Mouse (Mus musculus) midbrain, embryonic 10.5 days (tissue): ENCODE data around the gene Trappc3l. TPM values are rescaled to one million over a fixed set of nuclear protein-coding genes. Genes with fewer than 3 reads are reported as not detected.
"Not testable (repeated sequence)": the region's sequence is repeated elsewhere in the genome, so short reads cannot be mapped to it uniquely, and the experiment has no call there.

Experiments used
- DNase-seq: peaks from one replicate; pipeline ENCODE4 v3.0.0-alpha.2; 2017; ENCODE audit warnings: low spot score
- H3K27ac ChIP-seq: fragments of 300-500 bp; sonication (generic); replicated peaks from 2 replicates; pipeline ENCODE4 v1.5.1; 2016; ENCODE audit warnings: mild to moderate bottlenecking
- H3K27me3 ChIP-seq: fragments of 300-500 bp; sonication (generic); 2 replicates; pipeline ENCODE4 v1.6.1; 2016; ENCODE audit warnings: low read depth, mild to moderate bottlenecking; ENCODE audit not compliant: poor library complexity, severe bottlenecking
- H3K36me3 ChIP-seq: fragments of 300-500 bp; sonication (generic); 2 replicates; pipeline ENCODE4 v1.6.1; 2016; ENCODE audit warnings: mild to moderate bottlenecking, moderate library complexity
- H3K4me1 ChIP-seq: fragments of 300-500 bp; sonication (generic); 2 replicates; pipeline ENCODE4 v1.6.1; 2016
- H3K4me3 ChIP-seq: fragments of 300-500 bp; sonication (generic); 2 replicates; pipeline ENCODE4 v1.5.1; 2016; ENCODE audit warnings: mild to moderate bottlenecking, moderate library complexity
- H3K9me3 ChIP-seq: fragments of 300-500 bp; sonication (generic); replicated peaks from 2 replicates; pipeline ENCODE4 v1.6.1; 2016; ENCODE audit warnings: mild to moderate bottlenecking
- WGBS: fragments of 180-500 bp; shearing (Covaris S2); methylation state at CpG from one replicate; pipeline ENCODE4 v1.1.7; 2016; 5-methylcytosine and 5-hydroxymethylcytosine counted together
- polyA plus RNA-seq: library from polyadenylated mRNA; unstranded; fragments of >200 nt; fragmentation: Nextera tagmentation; extraction: Ambion mirVana; gene quantifications from 2 replicates; pipeline ENCODE4 v1.2.1, GENCODE M21; 2016

Gene Trappc3l
- not detected in 2 replicates for polyA plus RNA-seq

DNA sequence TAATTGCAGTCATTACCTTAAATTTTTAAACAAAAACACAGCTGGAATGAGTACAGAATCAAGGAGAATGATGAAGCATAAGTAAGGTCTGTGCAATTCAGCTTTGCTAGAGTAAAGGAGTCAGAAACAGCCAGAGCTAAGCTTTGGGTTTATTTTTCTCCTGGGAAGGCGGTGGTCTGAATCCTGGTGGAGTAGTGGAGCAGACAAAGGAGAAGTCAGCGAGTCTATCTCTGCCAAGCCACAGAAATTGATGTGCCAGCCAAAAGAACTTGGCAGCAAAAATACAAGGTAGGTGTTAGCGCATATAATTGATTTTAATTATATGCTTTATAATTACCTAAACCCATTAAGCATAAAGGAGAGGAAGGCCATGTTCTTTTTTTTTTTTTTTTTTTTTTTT is at the start of gene Trappc3l:
Gene Trappc3l (plus strand): TSS at position 197 of the 400 bp plus-strand sequence.
- Histone ChIP-seq H3K9me3 (no peaks in the 10 kb centered on the region), H3K27ac (no peak within 1 kb of the TSS), H3K27me3 (no peaks in the 10 kb centered on the region), H3K4me3 (no peak within 1 kb of the TSS), H3K36me3 (no peaks in the 10 kb centered on the region), H3K4me1 (peaks cover 9% of the 10 kb centered on the region; the same call in 1 of the 2 replicates)
- WGBS = 76% methylated on average over 3 of the region's 3 CpGs
- no peak for DNase-seq

GRCm38 (mm10) chr10:33996686-33997085 is 40.7 kb upstream of the Trappc3l start:
- not testable (repeated sequence) for DNase-seq, H3K27ac ChIP-seq, H3K9me3 ChIP-seq, H3K4me3 ChIP-seq, H3K27me3 ChIP-seq, H3K4me1 ChIP-seq
- H3K36me3 ChIP-seq = peaks cover 95% of the 10 kb centered on the region
- 89% methylated on average over 6 of the region's 8 CpGs for WGBS

DNA sequence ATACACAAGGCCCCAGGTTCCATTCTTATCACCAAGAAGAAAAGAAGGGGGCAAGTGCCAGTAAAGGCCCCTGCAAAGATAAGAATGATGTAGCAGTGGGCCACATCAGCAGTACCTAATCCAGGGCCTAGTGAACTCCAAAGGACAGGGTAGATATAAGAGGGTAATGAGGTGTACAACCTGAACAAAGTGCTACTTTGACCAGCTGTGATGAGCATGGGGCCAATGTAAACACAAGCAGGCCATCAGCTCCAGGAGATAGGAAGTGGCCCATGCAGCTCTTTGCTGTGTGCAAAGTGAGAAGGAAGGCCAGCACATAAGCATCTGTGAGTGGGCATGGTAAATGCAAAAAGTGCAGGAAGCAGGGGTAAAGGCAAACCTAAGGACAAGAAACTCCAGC is 39.0 kb upstream of the Trappc3l start:
- Histone ChIP-seq H3K9me3 (no peaks in the 10 kb centered on the region), H3K27me3 (no peaks in the 10 kb centered on the region), H3K4me1 (no peaks in the 10 kb centered on the region), H3K36me3 (peaks cover 95% of the 10 kb centered on the region), H3K27ac (no peak overlapping the region), H3K4me3 (no peak overlapping the region)
- DNase-seq = no peak

GRCm38 (mm10) chr10:34012581-34012980 is 24.8 kb upstream of the Trappc3l start:
- Histone ChIP-seq H3K4me1 (peaks cover 4% of the 10 kb centered on the region; the same call in 1 of the 2 replicates), H3K27me3 (no peaks in the 10 kb centered on the region), H3K27ac (no peak overlapping the region), H3K36me3 (peaks cover 30% of the 10 kb centered on the region), H3K4me3 (no peak overlapping the region), H3K9me3 (no peaks in the 10 kb centered on the region)
- DNase-seq = no peak
- WGBS = 95% methylated on average over 4 of the region's 4 CpGs

DNA sequence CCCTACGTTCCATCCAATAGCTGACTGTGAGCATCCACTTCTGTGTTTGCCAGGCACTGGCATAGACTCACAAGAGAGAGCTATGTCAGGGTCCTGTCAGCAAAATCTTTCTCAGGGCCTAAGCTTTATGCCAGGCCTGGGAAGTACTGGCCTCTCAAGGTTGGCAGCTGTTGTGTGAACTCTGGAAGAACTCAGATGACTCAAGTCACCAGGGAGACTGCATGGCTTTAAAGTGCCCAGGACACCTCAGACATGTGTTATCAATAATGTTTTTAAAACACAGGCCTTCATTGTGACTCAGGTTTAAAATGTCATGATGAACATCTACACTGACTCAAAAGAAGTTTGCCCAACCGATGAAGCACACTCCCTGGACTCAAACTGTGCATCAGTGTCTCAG is 24.2 kb upstream of the Trappc3l start:
- Histone ChIP-seq H3K9me3 (no peaks in the 10 kb centered on the region), H3K4me1 (peaks cover 10% of the 10 kb centered on the region), H3K27me3 (no peaks in the 10 kb centered on the region), H3K4me3 (no peak overlapping the region), H3K27ac (no peak overlapping the region), H3K36me3 (peaks cover 24% of the 10 kb centered on the region)
- DNase-seq = no peak
- 83% methylated on average over 2 of the region's 2 CpGs for WGBS

DNA sequence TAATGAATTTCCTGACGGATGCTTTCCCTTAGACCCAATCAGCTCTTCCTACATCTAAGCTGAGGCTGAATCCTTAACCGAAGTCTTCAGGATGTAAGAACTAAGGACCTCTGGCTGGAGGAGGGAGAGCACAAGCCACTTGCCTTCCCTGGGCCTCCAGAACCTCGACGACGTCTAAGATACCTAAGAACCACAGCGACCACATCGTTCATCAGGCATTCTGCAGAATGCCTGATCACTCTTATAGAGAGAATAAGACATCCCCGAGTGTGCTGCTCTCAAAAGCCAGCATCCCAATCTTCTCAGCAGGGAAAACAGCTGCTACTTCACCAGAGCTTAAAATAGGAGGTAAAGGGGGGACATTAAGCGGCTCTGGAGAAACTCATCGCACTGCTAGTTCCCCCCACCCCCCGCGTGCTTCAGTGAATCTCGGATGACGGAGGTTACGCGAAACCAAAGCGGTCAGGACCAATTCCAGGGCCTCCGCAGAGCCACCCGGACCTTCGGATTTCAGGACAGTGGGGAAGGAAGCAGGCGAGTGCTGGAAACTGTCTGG is 18.6 kb upstream of the Trappc3l start:
- peak overlapping the region; percentile 91 for H3K4me3 ChIP-seq
- no peaks in the 10 kb centered on the region for H3K9me3 ChIP-seq
- no peaks in the 10 kb centered on the region for H3K27me3 ChIP-seq
- no peaks in the 10 kb centered on the region for H3K36me3 ChIP-seq
- peak overlapping the region; percentile 94 for H3K27ac ChIP-seq
- under 1% methylated on average over 21 of the region's 21 CpGs for WGBS
- H3K4me1 ChIP-seq = peaks cover 22% of the 10 kb centered on the region
- DNase-seq = no peak

DNA sequence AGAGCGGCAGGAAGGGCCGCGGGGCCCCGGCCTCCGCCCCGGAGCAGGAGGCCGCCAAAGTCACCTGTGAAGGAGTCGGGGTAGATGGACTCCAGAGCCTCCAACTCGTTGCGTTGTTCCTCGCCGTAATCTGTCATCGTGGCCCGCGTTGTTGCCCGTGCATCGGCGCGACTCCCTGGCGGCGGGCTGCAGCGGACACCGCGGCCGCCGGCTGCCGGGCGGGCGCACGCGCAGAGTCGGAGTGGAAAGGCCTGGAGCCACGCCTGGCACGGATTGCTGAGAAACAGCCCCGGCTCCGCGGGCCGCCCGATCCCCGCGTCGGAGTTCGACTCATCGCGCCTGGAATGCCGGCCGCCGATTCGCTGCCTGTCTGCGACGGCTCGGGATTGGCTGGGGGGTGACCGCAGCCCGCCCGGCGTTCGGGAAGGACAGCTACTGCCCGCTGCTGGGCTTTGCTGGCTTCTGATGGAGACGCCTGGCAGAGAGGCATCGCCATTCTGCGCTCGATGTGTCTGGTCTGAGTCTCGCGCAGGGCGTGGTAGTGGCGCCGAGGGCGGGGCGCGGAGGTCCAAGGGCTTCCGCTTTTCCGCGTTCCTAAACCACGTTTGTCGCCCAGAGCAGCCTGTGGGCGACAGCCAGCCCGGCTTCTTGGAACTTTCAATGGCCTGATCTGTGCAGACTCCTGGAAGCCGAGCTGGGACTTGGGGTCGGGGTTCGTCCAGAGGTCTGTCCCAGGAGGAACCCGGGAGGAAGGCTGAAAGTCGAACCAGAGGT is 17.9 kb upstream of the Trappc3l start, which contains the start of gene Rwdd1:
Gene Rwdd1 (minus strand): TSS at position 323 of the 774 bp plus-strand sequence.
- H3K4me3 ChIP-seq = peak within 1 kb of the TSS; percentile 91

GRCm38 (mm10) chr10:34030322-34030721 is 7.1 kb upstream of the Trappc3l start:
- Histone ChIP-seq H3K27ac (no peak overlapping the region), H3K27me3 (no peaks in the 10 kb centered on the region), H3K36me3 (no peaks in the 10 kb centered on the region), H3K4me3 (no peak overlapping the region), H3K4me1 (peaks cover 9% of the 10 kb centered on the region; the same call in 1 of the 2 replicates), H3K9me3 (no peaks in the 10 kb centered on the region)
- 84% methylated on average over 5 of the region's 5 CpGs for WGBS
- no peak for DNase-seq

More for the DNA sequence above, 17.9 kb upstream of the Trappc3l start, which contains the start of gene Rwdd1:
- peak within 1 kb of the TSS; percentile 94 for H3K27ac ChIP-seq
- H3K27me3 ChIP-seq = no peaks in the 10 kb centered on the region
- H3K36me3 ChIP-seq = no peaks in the 10 kb centered on the region
- WGBS = under 1% methylated on average over 82 of the region's 82 CpGs
- peak; percentile 99 for DNase-seq
- peaks cover 22% of the 10 kb centered on the region for H3K4me1 ChIP-seq
- H3K9me3 ChIP-seq = no peaks in the 10 kb centered on the region

GRCm38 (mm10) chr10:34033630-34034305 is 3.6 kb upstream of the Trappc3l start:
- WGBS = 23% methylated on average over 22 of the region's 22 CpGs
- no peaks in the 10 kb centered on the region for H3K27me3 ChIP-seq
- peak; percentile 80 for DNase-seq
- no peaks in the 10 kb centered on the region for H3K36me3 ChIP-seq
- 0 out of 2 replicates have a peak overlapping the region, but pooled peaks have one; percentile 46 for H3K27ac ChIP-seq
- no peaks in the 10 kb centered on the region for H3K9me3 ChIP-seq
- H3K4me1 ChIP-seq = peaks cover 9% of the 10 kb centered on the region; the same call in 1 of the 2 replicates
- H3K4me3 ChIP-seq = peak overlapping the region; percentile 25; the same call in 1 of the 2 replicates

GRCm38 (mm10) chr10:34036587-34036986 is 810 bp upstream of the Trappc3l start:
- Histone ChIP-seq H3K27me3 (no peaks in the 10 kb centered on the region), H3K4me1 (peaks cover 9% of the 10 kb centered on the region; the same call in 1 of the 2 replicates), H3K27ac (no peak overlapping the region), H3K4me3 (no peak overlapping the region), H3K36me3 (no peaks in the 10 kb centered on the region), H3K9me3 (no peaks in the 10 kb centered on the region)
- 28% methylated on average over 5 of the region's 5 CpGs for WGBS
- no peak for DNase-seq

DNA sequence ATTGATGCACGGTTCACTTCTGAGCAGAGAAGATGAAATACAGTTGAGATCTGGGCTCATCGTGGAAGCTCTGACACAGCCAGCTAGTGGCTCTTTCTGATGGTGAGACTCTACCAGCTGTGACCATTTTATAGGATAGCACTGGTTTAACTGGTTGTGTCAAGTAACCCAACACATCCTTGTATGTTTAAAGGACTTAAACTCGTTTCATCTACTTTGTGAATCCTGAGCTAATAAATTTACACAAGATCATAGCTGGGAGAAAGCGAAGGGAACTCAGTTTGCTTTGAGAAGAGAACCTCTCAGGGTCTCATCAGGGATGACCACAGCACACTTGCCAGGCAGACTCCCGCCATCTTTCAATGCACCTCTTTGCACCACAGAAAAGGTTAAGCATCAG is 6.8 kb downstream of the Trappc3l start, which contains the start of gene Calhm4:
Gene Calhm4 (minus strand): TSS at position 101 of the 400 bp plus-strand sequence.
- 82% methylated on average over 5 of the region's 5 CpGs for WGBS
- DNase-seq = no peak

GRCm38 (mm10) chr10:34053987-34054386 is 16.6 kb downstream of the Trappc3l start:
- WGBS = 84% methylated on average over 2 of the region's 2 CpGs
- no peaks in the 10 kb centered on the region for H3K9me3 ChIP-seq
- H3K4me1 ChIP-seq = no peaks in the 10 kb centered on the region
- DNase-seq = no peak
- no peak overlapping the region for H3K4me3 ChIP-seq
- no peak overlapping the region for H3K27ac ChIP-seq
- no peaks in the 10 kb centered on the region for H3K27me3 ChIP-seq
- no peaks in the 10 kb centered on the region for H3K36me3 ChIP-seq

More for the DNA sequence above, 6.8 kb downstream of the Trappc3l start, which contains the start of gene Calhm4:
- Histone ChIP-seq H3K27me3 (no peaks in the 10 kb centered on the region), H3K9me3 (no peaks in the 10 kb centered on the region), H3K4me1 (no peaks in the 10 kb centered on the region), H3K4me3 (no peak within 1 kb of the TSS), H3K27ac (no peak within 1 kb of the TSS), H3K36me3 (no peaks in the 10 kb centered on the region)
